Mouse (Mus musculus) forebrain, embryonic 11.5 days (tissue): ENCODE data around the gene Mylk4. TPM values are rescaled to one million over a fixed set of nuclear protein-coding genes. Genes with fewer than 3 reads are reported as not detected.

Source experiments
- ATAC-seq: fragments of 200-750 bp; cut with Nextera tagmentation; replicated peaks from 2 replicates; pipeline ENCODE4 v1.8.0; 2017; ENCODE audit warnings: moderate TSS enrichment; ENCODE audit not compliant: low FRiP score
- DNase-seq: peaks from one replicate; pipeline ENCODE4 v3.0.0-alpha.2; 2017; ENCODE audit warnings: low spot score
- H3K27ac ChIP-seq: fragments of 300-500 bp; sonication (generic); 2 replicates; pipeline ENCODE4 v1.5.1; 2014; ENCODE audit warnings: low read depth, low read length
- H3K27me3 ChIP-seq: fragments of 300-500 bp; sonication (generic); 2 replicates; pipeline ENCODE4 v1.6.1; 2014; ENCODE audit warnings: mild to moderate bottlenecking, low read length, mixed read lengths; ENCODE audit not compliant: control insufficient read depth, insufficient read depth
- H3K36me3 ChIP-seq: fragments of 300-500 bp; sonication (generic); 2 replicates; pipeline ENCODE4 v1.6.1; 2014; ENCODE audit warnings: mild to moderate bottlenecking, low read length, moderate library complexity, mixed read lengths; ENCODE audit not compliant: control insufficient read depth, insufficient read depth
- H3K4me1 ChIP-seq: fragments of 300-500 bp; sonication (generic); replicated peaks from 2 replicates; pipeline ENCODE4 v1.6.1; 2014; ENCODE audit warnings: low read length, mixed read lengths; ENCODE audit not compliant: control insufficient read depth, insufficient read depth
- H3K4me2 ChIP-seq: fragments of 300-500 bp; sonication (generic); 2 replicates; pipeline ENCODE4 v1.6.1; 2014; ENCODE audit warnings: low read depth, mild to moderate bottlenecking, low read length, moderate library complexity, mixed read lengths; ENCODE audit not compliant: severe bottlenecking
- H3K4me3 ChIP-seq: fragments of 300-500 bp; sonication (generic); 2 replicates; pipeline ENCODE4 v1.5.1; 2014; ENCODE audit warnings: low read depth, low read length
- H3K9ac ChIP-seq: fragments of 300-500 bp; sonication (generic); 2 replicates; pipeline ENCODE4 v1.6.1; 2014; ENCODE audit warnings: low read length
- H3K9me3 ChIP-seq: fragments of 300-500 bp; sonication (generic); 2 replicates; pipeline ENCODE4 v1.6.1; 2016; ENCODE audit warnings: low read length, mixed read lengths; ENCODE audit not compliant: control insufficient read depth
- WGBS: fragments of 180-500 bp; shearing (Covaris S2); extraction: QIAGEN DNeasy Blood & Tissue Kit; methylation state at CpG from one replicate; pipeline ENCODE4 v1.1.7; 2014; 5-methylcytosine and 5-hydroxymethylcytosine counted together
- polyA plus RNA-seq: library from polyadenylated mRNA; unstranded; fragments of >200 nt; fragmentation: Nextera tagmentation; extraction: Ambion mirVana; gene quantifications from 2 replicates; pipeline ENCODE4 v1.2.1, GENCODE M21; 2014

Gene Mylk4
- 0.11 TPM in 1 of 2 replicates, not detected in the other for polyA plus RNA-seq

DNA sequence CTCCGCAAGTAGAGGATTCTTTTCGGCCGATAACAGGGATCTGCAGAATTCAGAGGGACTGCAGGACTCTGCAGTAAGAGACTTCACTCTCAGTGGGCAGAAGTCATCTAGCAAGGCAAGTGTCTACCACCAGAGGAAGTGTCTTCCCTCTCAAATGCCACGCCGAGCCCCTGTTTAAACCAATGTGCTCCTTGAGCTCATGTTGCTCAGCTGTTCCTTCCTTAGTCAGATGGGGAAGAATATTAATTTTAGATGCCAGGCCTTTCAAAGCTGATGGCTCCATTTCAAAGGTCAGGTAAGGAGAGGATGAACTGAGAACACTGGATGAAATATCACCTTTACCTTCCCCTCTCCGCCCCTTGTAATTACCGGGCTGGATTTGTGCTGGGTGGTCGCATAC is at the start of gene Mylk4:
Gene Mylk4 (minus strand): TSS at position 139 of the 400 bp plus-strand sequence.
- WGBS, result 87% methylated on average over 8 of the region's 8 CpGs
- Histone ChIP-seq H3K9ac (no peak within 1 kb of the TSS), H3K27ac (no peak within 1 kb of the TSS), H3K4me1 (no peaks in the 10 kb centered on the region), H3K36me3 (no peaks in the 10 kb centered on the region), H3K4me3 (no peak within 1 kb of the TSS), H3K27me3 (no peaks in the 10 kb centered on the region), H3K9me3 (no peaks in the 10 kb centered on the region), H3K4me2 (no peak within 1 kb of the TSS)
- no peak for ATAC-seq
- DNase-seq, result no peak

DNA sequence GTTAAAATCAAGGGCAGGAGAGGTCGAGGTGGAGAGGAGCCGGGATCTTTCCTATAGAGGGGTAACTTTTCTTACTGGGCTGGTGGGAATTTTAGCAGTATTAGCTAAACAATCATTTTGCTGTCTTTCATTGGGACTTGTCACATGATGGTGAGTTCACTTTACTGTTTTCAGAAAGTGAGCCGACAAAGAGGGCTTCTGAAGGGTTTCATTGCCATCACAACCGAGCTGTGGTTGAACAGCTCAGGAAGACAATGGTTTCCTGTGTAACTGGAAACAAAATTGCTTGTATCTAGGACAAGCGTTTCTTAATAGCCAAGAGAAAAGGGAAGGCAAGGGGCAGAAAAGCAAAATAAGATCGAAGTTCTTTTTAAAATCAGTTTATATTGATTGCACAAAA is 49.5 kb upstream of the Mylk4 start:
- Histone ChIP-seq H3K9ac (no peak overlapping the region), H3K27ac (no peak overlapping the region), H3K9me3 (no peaks in the 10 kb centered on the region), H3K4me2 (no peak overlapping the region), H3K4me3 (no peak overlapping the region), H3K4me1 (no peaks in the 10 kb centered on the region), H3K36me3 (no peaks in the 10 kb centered on the region), H3K27me3 (no peaks in the 10 kb centered on the region)
- DNase-seq (no peak), ATAC-seq (no peak)
- WGBS, result 79% methylated on average over 6 of the region's 6 CpGs

DNA sequence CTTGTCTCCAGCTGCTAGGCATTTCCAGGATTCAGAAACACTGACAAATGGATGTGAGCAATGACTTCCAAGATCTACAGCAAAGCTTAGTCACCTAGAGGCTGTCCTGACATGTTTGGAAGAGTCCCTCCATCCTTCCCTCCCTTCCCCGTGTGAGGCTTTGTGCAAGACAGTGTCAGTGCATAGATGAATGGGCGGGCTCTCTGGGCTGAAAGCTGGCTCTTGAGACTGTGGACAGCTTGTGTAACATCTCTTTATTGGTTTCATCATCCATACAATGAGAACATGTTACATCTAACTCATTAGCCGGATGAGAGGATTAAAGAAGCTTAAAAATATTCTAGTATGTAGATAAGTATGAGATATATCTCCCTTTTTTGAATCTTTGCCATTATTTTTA is 49.0 kb upstream of the Mylk4 start:
- H3K4me2 ChIP-seq, result no peak overlapping the region
- no peaks in the 10 kb centered on the region for H3K9me3 ChIP-seq
- H3K9ac ChIP-seq, result no peak overlapping the region
- ATAC-seq (no peak), DNase-seq (no peak)
- H3K36me3 ChIP-seq, result no peaks in the 10 kb centered on the region
- no peaks in the 10 kb centered on the region for H3K27me3 ChIP-seq
- no peak overlapping the region for H3K4me3 ChIP-seq
- H3K4me1 ChIP-seq, result no peaks in the 10 kb centered on the region
- 76% methylated on average over 3 of the region's 3 CpGs for WGBS
- no peak overlapping the region for H3K27ac ChIP-seq

DNA sequence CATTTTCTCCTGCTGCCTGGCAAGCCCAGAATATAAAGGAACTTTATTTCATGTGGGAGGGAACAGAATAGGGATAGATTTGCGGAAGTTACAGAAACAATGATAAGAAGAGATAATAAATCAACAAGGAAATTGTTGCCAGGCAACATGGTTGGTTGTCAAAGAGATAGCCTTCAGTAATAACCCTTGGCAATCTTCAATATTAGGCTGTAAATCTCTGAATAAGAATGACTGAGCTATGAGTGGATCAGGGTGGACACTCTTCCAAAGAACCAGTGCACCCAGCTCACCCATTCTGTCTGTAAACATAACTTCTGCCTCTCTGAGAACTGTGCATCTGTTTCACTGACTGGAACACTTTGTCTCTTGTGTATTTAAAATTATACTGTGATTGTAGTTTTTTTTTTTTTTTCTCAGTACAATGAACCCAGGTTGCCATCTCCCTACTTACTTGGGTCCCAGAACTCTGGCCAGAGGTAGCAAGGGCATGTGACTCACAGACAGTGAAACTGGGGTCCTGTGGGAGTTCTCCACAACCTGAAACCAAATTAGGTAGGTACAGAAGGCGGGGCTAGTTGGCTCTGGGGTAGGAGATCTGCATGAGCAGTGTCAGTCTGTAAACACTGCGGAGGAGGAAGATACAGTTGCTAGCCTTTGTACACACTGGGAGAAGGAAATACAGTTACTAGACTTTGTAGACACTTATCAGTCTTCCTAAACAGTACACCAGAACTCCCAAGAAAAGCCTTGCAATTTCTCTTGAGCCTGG is 47.9 kb upstream of the Mylk4 start:
- ATAC-seq, result no peak
- no peaks in the 10 kb centered on the region for H3K27me3 ChIP-seq
- no peak overlapping the region for H3K9ac ChIP-seq
- H3K36me3 ChIP-seq, result no peaks in the 10 kb centered on the region
- no peak overlapping the region for H3K4me3 ChIP-seq
- no peaks in the 10 kb centered on the region for H3K9me3 ChIP-seq
- no peak overlapping the region for H3K4me2 ChIP-seq
- no peaks in the 10 kb centered on the region for H3K4me1 ChIP-seq
- DNase-seq, result no peak
- WGBS, result 80% methylated on average over 3 of the region's 3 CpGs
- H3K27ac ChIP-seq, result no peak overlapping the region

DNA sequence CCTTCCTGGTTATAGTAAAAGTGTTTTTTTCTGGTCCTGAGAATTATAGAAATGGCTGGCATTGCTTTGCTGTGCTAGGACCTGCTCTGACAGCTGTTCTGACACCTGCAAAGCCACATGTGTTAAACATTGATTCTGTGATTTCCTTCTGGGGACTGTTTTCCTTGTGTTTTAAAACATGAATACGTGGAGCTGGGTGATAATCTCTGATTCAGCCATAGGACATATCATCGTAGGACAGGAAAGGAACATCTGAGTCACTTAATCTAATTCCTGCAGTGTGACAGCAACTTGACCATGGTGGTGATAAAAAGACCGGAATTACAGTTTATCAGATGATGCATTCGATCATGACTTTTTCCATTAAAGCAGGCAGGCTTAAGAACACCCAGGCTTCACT is 45.1 kb upstream of the Mylk4 start:
- H3K4me1 ChIP-seq, result no peaks in the 10 kb centered on the region
- no peak for DNase-seq
- no peak overlapping the region for H3K9ac ChIP-seq
- WGBS, result 92% methylated on average over 4 of the region's 4 CpGs
- H3K27ac ChIP-seq, result no peak overlapping the region
- H3K9me3 ChIP-seq, result no peaks in the 10 kb centered on the region
- no peak for ATAC-seq
- H3K27me3 ChIP-seq, result no peaks in the 10 kb centered on the region
- H3K4me3 ChIP-seq, result no peak overlapping the region
- H3K36me3 ChIP-seq, result no peaks in the 10 kb centered on the region
- no peak overlapping the region for H3K4me2 ChIP-seq

DNA sequence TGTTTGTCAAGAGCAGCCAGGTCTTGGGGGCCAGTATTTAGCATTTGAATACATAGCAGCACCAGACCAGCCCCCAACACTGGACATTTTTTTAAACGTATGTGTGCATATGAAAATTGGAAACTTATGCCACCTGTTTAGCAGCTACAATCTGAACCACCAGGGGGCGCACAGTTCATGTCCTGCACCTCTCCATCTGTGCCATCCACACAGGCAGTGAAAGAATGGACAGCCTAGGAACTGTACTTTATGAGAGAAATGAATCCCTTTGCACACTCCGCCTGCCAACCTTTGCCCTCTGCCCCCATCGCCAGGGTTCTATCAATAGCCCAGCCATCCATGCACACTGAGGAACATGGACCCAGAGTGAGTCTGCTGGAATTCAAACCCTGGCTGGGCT is 44.2 kb upstream of the Mylk4 start:
- H3K4me1 ChIP-seq, result no peaks in the 10 kb centered on the region
- no peak overlapping the region for H3K4me2 ChIP-seq
- no peaks in the 10 kb centered on the region for H3K9me3 ChIP-seq
- no peak overlapping the region for H3K4me3 ChIP-seq
- no peak overlapping the region for H3K27ac ChIP-seq
- WGBS, result 66% methylated on average over 4 of the region's 4 CpGs
- H3K9ac ChIP-seq, result no peak overlapping the region
- no peaks in the 10 kb centered on the region for H3K36me3 ChIP-seq
- ATAC-seq (peak; percentile 65; the same call in 1 of the 2 replicates), DNase-seq (peak; percentile 65)
- no peaks in the 10 kb centered on the region for H3K27me3 ChIP-seq

DNA sequence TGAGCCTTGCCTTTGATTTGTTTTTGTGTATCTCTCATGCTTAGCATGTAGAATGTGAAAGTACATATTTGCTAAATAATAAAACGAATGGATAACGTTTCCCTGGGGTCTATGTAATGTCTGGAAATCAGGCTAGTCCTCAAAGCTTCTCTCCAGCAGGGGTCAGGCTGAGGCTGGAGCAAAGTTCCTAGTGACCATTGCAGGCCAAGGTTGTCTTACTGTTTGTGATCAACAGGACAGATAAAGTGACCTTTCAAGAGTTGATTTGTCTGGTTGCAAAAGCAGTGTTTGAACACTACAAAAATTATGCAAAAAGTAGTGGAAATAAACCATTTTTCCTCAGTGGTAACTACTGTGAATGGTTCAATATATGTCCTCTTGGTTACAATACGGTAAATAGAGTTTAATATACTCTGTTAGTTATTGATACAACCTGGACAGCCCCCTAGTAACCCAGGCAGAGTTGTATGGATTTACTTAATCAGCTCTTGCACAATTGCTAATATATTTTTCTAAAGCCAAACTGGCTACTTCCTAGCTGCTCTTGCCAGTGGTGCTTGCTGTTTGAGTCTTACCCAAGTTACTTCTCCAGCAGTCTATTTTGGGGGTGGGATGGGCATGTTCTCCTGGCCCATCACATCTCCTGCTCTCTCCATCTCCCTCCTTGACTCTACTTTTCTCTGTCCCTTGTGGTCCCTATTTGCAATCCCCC is 43.5 kb upstream of the Mylk4 start:
- Histone ChIP-seq H3K4me3 (no peak overlapping the region), H3K4me1 (no peaks in the 10 kb centered on the region), H3K36me3 (no peaks in the 10 kb centered on the region), H3K9me3 (no peaks in the 10 kb centered on the region), H3K27ac (no peak overlapping the region), H3K4me2 (no peak overlapping the region), H3K27me3 (no peaks in the 10 kb centered on the region), H3K9ac (no peak overlapping the region)
- 81% methylated on average over 3 of the region's 3 CpGs for WGBS
- no peak for DNase-seq
- ATAC-seq, result no peak

DNA sequence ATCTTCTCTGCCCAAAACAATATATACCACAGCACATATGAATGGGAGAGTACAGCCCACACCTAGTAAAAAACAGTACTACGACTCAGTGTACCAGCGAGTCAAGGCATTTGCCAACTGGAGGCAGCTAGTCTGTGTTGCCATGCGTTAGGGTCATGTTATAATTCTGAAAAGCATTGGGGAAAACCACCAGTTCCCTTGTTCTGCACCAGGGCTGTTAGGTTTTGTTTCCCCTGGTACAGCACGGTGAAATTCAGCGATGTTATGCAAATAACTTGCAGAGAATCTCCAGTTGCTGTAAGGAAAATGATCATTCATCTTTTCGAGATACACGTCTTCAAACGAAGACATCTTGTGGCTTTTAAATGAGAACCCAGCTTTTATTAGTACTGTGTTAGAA is 41.8 kb upstream of the Mylk4 start:
- no peaks in the 10 kb centered on the region; the same call in 1 of the 2 replicates for H3K36me3 ChIP-seq
- H3K27ac ChIP-seq, result no peak overlapping the region
- DNase-seq, result no peak
- H3K9ac ChIP-seq, result no peak overlapping the region
- H3K4me2 ChIP-seq, result no peak overlapping the region
- H3K4me1 ChIP-seq, result no peaks in the 10 kb centered on the region
- H3K9me3 ChIP-seq, result no peaks in the 10 kb centered on the region
- 90% methylated on average over 8 of the region's 8 CpGs for WGBS
- no peaks in the 10 kb centered on the region for H3K27me3 ChIP-seq
- no peak for ATAC-seq
- H3K4me3 ChIP-seq, result no peak overlapping the region
